Mouse (Mus musculus) heart, postnatal 10 days (tissue): ENCODE data around the gene Tuba3b. TPM values are rescaled to one million over a fixed set of nuclear protein-coding genes. Genes with fewer than 3 reads are reported as not detected.

ENCODE experiments used
- DNase-seq, 2 experiments: peaks; one replicate each; pipeline ENCODE4 v3.0.0; 2021
- intact Hi-C: fragments of 180-260 bp; cut with DNase I; formaldehyde crosslinking; loops from one replicate; pipeline ENCODE4 v1.15.1; 2025
- total RNA-seq, 2 experiments: library from RNA; stranded (reverse); gene quantifications; 2 replicates each; pipeline ENCODE4 v1.2.3; 2021

The Tuba3b gene
- total RNA-seq, 2 experiments from 2014 or later, result 0.27 to 0.38 TPM

GRCm38 (mm10) chr6:145604648-145605047, 10.9 kb upstream of the Tuba3b start:
- intact Hi-C loops, result no loop called here
- no peak for DNase-seq

GRCm38 (mm10) chr6:145605203-145605602, 10.4 kb upstream of the Tuba3b start:
- intact Hi-C loops, result no loop called here
- no peak for DNase-seq

- no peak for DNase-seq
- intact Hi-C loops, result no loop called here
Measured at GRCm38 (mm10) chr6:145607746-145608145, 7.8 kb upstream of the Tuba3b start.

GRCm38 (mm10) chr6:145608693-145609092, 6.9 kb upstream of the Tuba3b start:
- intact Hi-C loops, result no loop called here
- DNase-seq, result no peak

- intact Hi-C loops, result no loop called here
Measured at GRCm38 (mm10) chr6:145610901-145611300, 4.7 kb upstream of the Tuba3b start.

GRCm38 (mm10) chr6:145612611-145613010, 2.9 kb upstream of the Tuba3b start:
- no peak for DNase-seq
- intact Hi-C loops, result no loop called here

More at GRCm38 (mm10) chr6:145610901-145611300, 4.7 kb upstream of the Tuba3b start:
- no peak for DNase-seq

- intact Hi-C loops, result no loop called here
- no peak for DNase-seq
Measured at GRCm38 (mm10) chr6:145614219-145614618, 1.3 kb upstream of the Tuba3b start, which contains the start of gene Lmntd1. Lmntd1 (minus strand) TSS chr6:145614319.

- intact Hi-C loops, result no loop called here
- DNase-seq, result no peak
Measured at GRCm38 (mm10) chr6:145616402-145617229, 1.1 kb downstream of the Tuba3b start.

- no peak for DNase-seq
- intact Hi-C loops, result no loop called here
Measured at GRCm38 (mm10) chr6:145623141-145623540, 7.6 kb downstream of the Tuba3b start.

- peak; percentile 33 to 38 for DNase-seq
- intact Hi-C loops, result no loop called here
Measured at GRCm38 (mm10) chr6:145630269-145630668, 14.7 kb downstream of the Tuba3b start.

GRCm38 (mm10) chr6:145634454-145634853, 18.9 kb downstream of the Tuba3b start:
- intact Hi-C loops, result no loop called here
- DNase-seq, result no peak

GRCm38 (mm10) chr6:145636682-145637081, 21.1 kb downstream of the Tuba3b start:
- intact Hi-C loops, result no loop called here
- DNase-seq, result no peak

GRCm38 (mm10) chr6:145638248-145638647, 22.7 kb downstream of the Tuba3b start:
- intact Hi-C loops, result no loop called here
- peak; percentile 42 to 51 for DNase-seq

- intact Hi-C loops, result no loop called here
Measured at GRCm38 (mm10) chr6:145640971-145641506, 25.5 kb downstream of the Tuba3b start.

GRCm38 (mm10) chr6:145651976-145652375, 36.4 kb downstream of the Tuba3b start:
- intact Hi-C loops, result no loop called here

More at GRCm38 (mm10) chr6:145640971-145641506, 25.5 kb downstream of the Tuba3b start:
- DNase-seq, result no peak

GRCm38 (mm10) chr6:145652986-145653385, 37.4 kb downstream of the Tuba3b start:
- intact Hi-C loops, result no loop called here
- no peak for DNase-seq

More at GRCm38 (mm10) chr6:145651976-145652375, 36.4 kb downstream of the Tuba3b start:
- DNase-seq, result no peak

- no peak for DNase-seq
- intact Hi-C loops, result no loop called here
Measured at GRCm38 (mm10) chr6:145653626-145654025, 38.1 kb downstream of the Tuba3b start.

GRCm38 (mm10) chr6:145654062-145654836, 38.7 kb downstream of the Tuba3b start:
- intact Hi-C loops, result no loop called here
- no peak for DNase-seq

GRCm38 (mm10) chr6:145655678-145656077, 40.1 kb downstream of the Tuba3b start:
- intact Hi-C loops, result no loop called here
- no peak for DNase-seq

- peak; percentile 38 to 39 for DNase-seq
- intact Hi-C loops, result no loop called here
Measured at GRCm38 (mm10) chr6:145656740-145657591, 41.4 kb downstream of the Tuba3b start.
